ENCODE assay signal across 19 mouse cellular contexts in genomic region chr6:71341179-71341578, GRCm38 (mm10). TPM values are rescaled to one million over a fixed set of nuclear protein-coding genes. Genes with fewer than 3 reads are reported as not detected.
"Had no signal": no experiment of that assay in that cellular context is flagged by ENCODE, and none has a peak within 500 bp of the region (broad histone marks: within the 10 kb centered on the region; RNA-seq: fewer than 3 reads in every experiment).

No protein-coding gene starts in this region.

- H3K4me1 ChIP-seq: kidney, embryonic 15.5 days; limb, embryonic 12.5 days; liver, embryonic 13.5 days; lung, embryonic 15.5 days; megakaryocyte, embryonic 14.5 days; midbrain, embryonic 15.5 days; neural tube, embryonic 12.5 days had no signal

- H3K9me3 ChIP-seq: kidney, embryonic 15.5 days; limb, embryonic 12.5 days; liver, embryonic 13.5 days; lung, embryonic 15.5 days; megakaryocyte, embryonic 14.5 days; midbrain, embryonic 15.5 days; neural tube, embryonic 12.5 days had no signal

- H3K4me3 ChIP-seq: kidney, embryonic 15.5 days; limb, embryonic 12.5 days; liver, embryonic 13.5 days; lung, embryonic 15.5 days; megakaryocyte, embryonic 14.5 days; midbrain, embryonic 15.5 days; neural tube, embryonic 12.5 days had no signal

- H3K4me2 ChIP-seq: kidney, embryonic 15.5 days; limb, embryonic 12.5 days; liver, embryonic 13.5 days; lung, embryonic 15.5 days; midbrain, embryonic 11.5 days; midbrain, embryonic 15.5 days; neural tube, embryonic 12.5 days had no signal

- DNase-seq: kidney, adult 2 months; kidney, postnatal 14 days; layer of hippocampus, postnatal 36 days; liver; liver, embryonic 13.5 days; liver, postnatal 0 days; lung, postnatal 14 days; right cerebral cortex, postnatal 4 days; spleen, adult 18-20 months had no signal

- H3K27ac ChIP-seq: kidney, embryonic 15.5 days; limb, embryonic 12.5 days; liver, embryonic 13.5 days; lung, embryonic 15.5 days; macrophage; midbrain, embryonic 15.5 days; neural tube, embryonic 12.5 days had no signal

- H3K36me3 ChIP-seq: kidney, embryonic 15.5 days; limb, embryonic 12.5 days; liver, embryonic 13.5 days; lung, embryonic 15.5 days; midbrain, embryonic 15.5 days; neural tube, embryonic 12.5 days had no signal

- H3K27me3 ChIP-seq: kidney, embryonic 15.5 days; limb, embryonic 12.5 days; liver, embryonic 13.5 days; lung, embryonic 15.5 days; midbrain, embryonic 15.5 days; neural tube, embryonic 12.5 days had no signal

- H3K9ac ChIP-seq: kidney, embryonic 15.5 days; limb, embryonic 12.5 days; liver, embryonic 13.5 days; liver, postnatal 0 days; lung, embryonic 15.5 days; midbrain, embryonic 15.5 days; neural tube, embryonic 12.5 days had no signal

- ATAC-seq: intestine, embryonic 16.5 days; liver, postnatal 0 days; midbrain, embryonic 15.5 days had no signal

RNA-seq across cellular contexts. Expression of gene Cd8b1, which starts 18.6 kb away (rescaled TPM):
- polyA plus RNA-seq: intestine, embryonic 16.5 days; limb, embryonic 12.5 days; liver, embryonic 13.5 days; liver, postnatal 0 days; midbrain, embryonic 11.5 days; midbrain, embryonic 15.5 days; neural tube, embryonic 12.5 days; stomach, embryonic 16.5 days had no signal

RNA-seq across cellular contexts. Expression of gene Smyd1, which starts 19.1 kb away (rescaled TPM):
- polyA plus RNA-seq: macrophage had no signal

RNA-seq across cellular contexts. Expression of gene Cd8a, which starts 32.0 kb away (rescaled TPM):
- polyA plus RNA-seq: intestine, embryonic 16.5 days; liver, embryonic 13.5 days; midbrain, embryonic 11.5 days; midbrain, embryonic 15.5 days; neural tube, embryonic 12.5 days; stomach, embryonic 16.5 days had no signal
